Mouse (Mus musculus): Measurements from ENCODE around the gene Pp2d1.

DNA sequence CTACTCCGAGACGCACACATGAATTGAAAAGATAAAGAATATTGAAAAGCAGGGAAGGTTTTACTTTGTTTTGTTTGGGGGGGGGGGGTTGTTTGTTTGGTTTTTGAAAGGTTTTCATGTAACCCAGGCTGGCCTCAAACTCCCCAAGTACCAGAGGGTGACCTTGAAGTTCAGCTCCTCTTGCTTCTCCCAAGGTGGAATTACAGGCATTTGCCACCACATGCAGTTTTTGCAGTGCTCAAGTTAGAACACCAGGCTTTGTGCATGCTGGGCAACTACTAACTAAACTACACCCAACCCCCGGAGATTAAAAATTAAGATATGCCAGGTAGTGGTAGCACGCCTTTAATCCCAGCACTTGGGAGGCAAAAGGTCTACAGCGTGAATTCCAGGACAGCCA, 20.4 kb upstream of the Pp2d1 start:
- TF ChIP-seq EP300 (IDR thresholded peaks at IDR 0.05; ENCODE audit: insufficient read depth, low read depth, low read length), result no peak
- TF ChIP-seq CTCF (IDR thresholded peaks at IDR 0.05; ENCODE audit: low read depth, low read length), result no peak
- no peak for TF ChIP-seq POLR2A (IDR thresholded peaks at IDR 0.05; ENCODE audit: insufficient read depth, low read length)

Measured in ES-Bruce4 (cell line).